Mouse (Mus musculus) kidney, adult 2 months (tissue): ENCODE measurements around the gene Tcta.

Source experiments
- CTCF ChIP-seq: fragments of 200-500 bp; conservative IDR thresholded peaks from 2 replicates; pipeline ENCODE4 v1.5.1; 2011; ENCODE audit warnings: low read depth, mild to moderate bottlenecking, control low read depth, low read length, moderate library complexity, mixed read lengths; ENCODE audit not compliant: insufficient read depth, insufficient read length
- POLR2A ChIP-seq: fragments of 200-500 bp; IDR thresholded peaks from one replicate; pipeline ENCODE4 v1.6.1; 2011; ENCODE audit warnings: low read depth, low read length, control low read depth

GRCm38 (mm10) chr9:108289347-108289746, 16.6 kb downstream of the Tcta start:
- TF ChIP-seq POLR2A (no peak), CTCF (no peak)
